Mouse (Mus musculus): ENCODE data around the gene Ppp6r3.
"Not testable (repeated sequence)": the region's sequence is repeated elsewhere in the genome, so short reads cannot be mapped to it uniquely, and the experiment has no call there.

The Ppp6r3 gene

GRCm38 (mm10) chr19:3576451-3577264 lies 1.1 kb upstream of the Ppp6r3 start:
- no peak for DNase-seq (ENCODE audit: low spot score)

- no peak for DNase-seq (ENCODE audit: low spot score)
Observed at GRCm38 (mm10) chr19:3575276-3575631, 295 bp downstream of the Ppp6r3 start.

- no peak for DNase-seq (ENCODE audit: low spot score)
Observed at GRCm38 (mm10) chr19:3574593-3575094, 905 bp downstream of the Ppp6r3 start.

- no peak for DNase-seq (ENCODE audit: low spot score)
Observed at GRCm38 (mm10) chr19:3564309-3564708, 11.2 kb downstream of the Ppp6r3 start.

GRCm38 (mm10) chr19:3562752-3563151 lies 12.8 kb downstream of the Ppp6r3 start:
- DNase-seq (ENCODE audit: low spot score): no peak

GRCm38 (mm10) chr19:3562298-3562697 lies 13.3 kb downstream of the Ppp6r3 start:
- no peak for DNase-seq (ENCODE audit: low spot score)

GRCm38 (mm10) chr19:3556169-3556827 lies 19.3 kb downstream of the Ppp6r3 start:
- no peak for DNase-seq (ENCODE audit: low spot score)

- no peak for DNase-seq (ENCODE audit: low spot score)
Observed at GRCm38 (mm10) chr19:3554785-3555184, 20.8 kb downstream of the Ppp6r3 start.

- no peak for DNase-seq (ENCODE audit: low spot score)
Observed at GRCm38 (mm10) chr19:3551573-3552159, 23.9 kb downstream of the Ppp6r3 start.

- no peak for DNase-seq (ENCODE audit: low spot score)
Observed at GRCm38 (mm10) chr19:3550101-3550500, 25.4 kb downstream of the Ppp6r3 start.

GRCm38 (mm10) chr19:3549263-3549662 lies 26.3 kb downstream of the Ppp6r3 start:
- DNase-seq (ENCODE audit: low spot score): no peak

- DNase-seq (ENCODE audit: low spot score): no peak
Observed at GRCm38 (mm10) chr19:3548311-3548710, 27.2 kb downstream of the Ppp6r3 start.

- no peak for DNase-seq (ENCODE audit: low spot score)
Observed at GRCm38 (mm10) chr19:3544995-3545394, 30.6 kb downstream of the Ppp6r3 start.

GRCm38 (mm10) chr19:3542591-3542990 lies 33.0 kb downstream of the Ppp6r3 start:
- DNase-seq (ENCODE audit: low spot score): no peak

- DNase-seq (ENCODE audit: low spot score): no peak
Observed at GRCm38 (mm10) chr19:3540997-3541396, 34.6 kb downstream of the Ppp6r3 start.

GRCm38 (mm10) chr19:3540254-3540653 lies 35.3 kb downstream of the Ppp6r3 start:
- no peak for DNase-seq (ENCODE audit: low spot score)

- no peak for DNase-seq (ENCODE audit: low spot score)
Observed at GRCm38 (mm10) chr19:3539456-3539855, 36.1 kb downstream of the Ppp6r3 start.

- no peak for DNase-seq (ENCODE audit: low spot score)
Observed at GRCm38 (mm10) chr19:3537658-3538057, 37.9 kb downstream of the Ppp6r3 start.

- DNase-seq (ENCODE audit: low spot score): no peak
Observed at GRCm38 (mm10) chr19:3534945-3535344, 40.6 kb downstream of the Ppp6r3 start.

- DNase-seq (ENCODE audit: low spot score): not testable (repeated sequence)
Observed at GRCm38 (mm10) chr19:3533266-3533966, 42.1 kb downstream of the Ppp6r3 start.

- no peak for DNase-seq (ENCODE audit: low spot score)
Observed at GRCm38 (mm10) chr19:3532717-3533260, 42.8 kb downstream of the Ppp6r3 start.

- no peak for DNase-seq (ENCODE audit: low spot score)
Observed at GRCm38 (mm10) chr19:3529781-3530180, 45.8 kb downstream of the Ppp6r3 start.

Measured in urinary bladder, postnatal 10 days (tissue).